Mouse (Mus musculus) stomach, postnatal 0 days (tissue): ENCODE data around the gene Olfr569.

Experiments used
- CTCF ChIP-seq: IDR thresholded peaks from 2 replicates; pipeline ENCODE4 v1.5.1; 2016; ENCODE audit warnings: antibody characterized with exemption, low read depth, mild to moderate bottlenecking, moderate library complexity
- EP300 ChIP-seq: optimal IDR thresholded peaks from 2 replicates; pipeline ENCODE3; 2016; ENCODE audit warnings: antibody characterized with exemption

DNA sequence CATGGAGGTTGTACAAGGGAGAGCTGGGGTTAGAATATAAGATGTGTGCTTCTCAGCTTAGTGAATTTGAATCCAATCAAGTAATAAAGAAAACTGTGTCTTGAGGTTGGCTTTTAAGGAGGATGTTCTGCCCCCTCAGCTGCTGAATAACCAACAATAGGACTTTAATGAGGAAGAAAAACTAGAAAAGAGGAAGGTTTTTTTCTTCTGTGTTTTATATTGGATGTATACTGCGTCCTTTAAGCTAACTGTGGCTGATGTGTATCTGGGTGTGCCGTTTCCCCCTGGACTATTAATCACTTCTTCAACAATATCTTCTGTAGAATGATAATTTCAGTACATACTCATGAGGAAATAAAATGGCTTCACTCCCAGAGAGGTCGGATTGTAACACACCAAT lies 36.4 kb upstream of the Olfr569 start:
- TF ChIP-seq CTCF (no peak), EP300 (no peak)
